Mouse (Mus musculus): ENCODE measurements around the gene Methig1.

DNA sequence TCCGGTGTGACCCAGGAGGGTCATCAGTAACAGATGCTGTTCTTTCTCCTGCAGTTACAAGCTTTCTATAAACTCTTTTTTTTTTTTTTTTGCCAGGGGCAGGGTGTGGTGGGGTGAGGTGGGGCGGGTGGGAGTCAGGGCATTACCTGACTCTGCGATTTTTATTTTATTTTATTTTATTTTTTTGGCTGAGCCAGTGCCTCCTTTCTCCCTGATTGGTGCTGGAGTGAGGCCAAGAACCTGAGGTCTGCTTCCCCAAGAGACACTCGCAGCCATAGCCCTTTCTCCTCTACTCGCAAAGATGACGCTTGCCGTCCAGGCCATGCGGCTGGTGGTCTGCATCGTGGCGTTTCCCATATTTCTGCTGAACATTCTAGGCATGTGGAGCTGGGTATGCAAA, 18.3 kb upstream of the Methig1 start, which contains the start of gene Mettl7a3:
- TF ChIP-seq MAX (IDR thresholded peaks at IDR 0.05; ENCODE audit: low read length), result no peak
- TF ChIP-seq ZNF384 (IDR thresholded peaks at IDR 0.05; ENCODE audit: low read depth, low read length), result no peak
- no peak for TF ChIP-seq USF1 (IDR thresholded peaks at IDR 0.05; ENCODE audit: low read depth, low read length)
- no peak for TF ChIP-seq POLR2A (IDR thresholded peaks at IDR 0.05; ENCODE audit: low read depth, low read length)

Data from CH12.LX (cell line).